Mouse (Mus musculus) cerebellum, adult 2 months (tissue): ENCODE measurements around the gene Dclk2. TPM values are rescaled to one million over a fixed set of nuclear protein-coding genes. Genes with fewer than 3 reads are reported as not detected.
A peak's percentile ranks its signal among the peaks of the same experiment; 100 is the strongest.

ENCODE experiments used
- DNase-seq, 2 experiments: peaks; one replicate each; pipeline ENCODE4 v3.0.0; 2021
- H3K27ac ChIP-seq: fragments of 200-500 bp; 2 replicates; pipeline ENCODE4 v1.5.1; 2012; ENCODE audit warnings: low read length, control low read depth, inconsistent platforms; ENCODE audit not compliant: insufficient read depth
- H3K27me3 ChIP-seq: fragments of 200-500 bp; 2 replicates; pipeline ENCODE4 v1.6.1; 2012; ENCODE audit warnings: inconsistent platforms, mild to moderate bottlenecking, low read length, moderate library complexity; ENCODE audit not compliant: control insufficient read depth, insufficient read depth
- H3K4me1 ChIP-seq: fragments of 200-500 bp; 2 replicates; pipeline ENCODE4 v1.6.1; 2011; ENCODE audit warnings: low read length; ENCODE audit not compliant: control insufficient read depth, insufficient read depth
- H3K4me3 ChIP-seq: fragments of 200-500 bp; replicated peaks from 2 replicates; pipeline ENCODE3; 2011; ENCODE audit warnings: mild to moderate bottlenecking, low read depth, low read length, control low read depth; ENCODE audit not compliant: insufficient read depth
- CTCF ChIP-seq: fragments of 200-500 bp; IDR thresholded peaks from 2 replicates; pipeline ENCODE4 v1.5.1; 2011; ENCODE audit warnings: low read depth, mild to moderate bottlenecking, control low read depth, low read length, moderate library complexity, borderline replicate concordance; ENCODE audit not compliant: insufficient read depth
- POLR2A ChIP-seq: fragments of 200-500 bp; IDR thresholded peaks from 2 replicates; pipeline ENCODE4 v1.6.1; 2011; ENCODE audit warnings: low read length, control low read depth, borderline replicate concordance; ENCODE audit not compliant: insufficient read depth
- WGBS: fragments of 180-500 bp; shearing (Covaris S2); methylation state at CpG from one replicate; pipeline ENCODE4 v1.1.7; 2018; 5-methylcytosine and 5-hydroxymethylcytosine counted together
- polyA plus RNA-seq: library from polyadenylated mRNA; depleted of rRNA; stranded (reverse); fragments of >200 nt; gene quantifications from 2 replicates; pipeline ENCODE4 v1.2.3, GENCODE M21; 2012

Dclk2 gene
- polyA plus RNA-seq, 1 experiment: 59.5 TPM

- Histone ChIP-seq H3K27ac (no peak overlapping the region), H3K4me3 (no peak overlapping the region), H3K4me1 (no peaks in the 10 kb centered on the region), H3K27me3 (no peaks in the 10 kb centered on the region)
- no peak for TF ChIP-seq POLR2A
- TF ChIP-seq CTCF: peak; percentile 60; the same call in 1 of the 2 replicates
- DNase-seq: peak; percentile 59 to 63
- WGBS: 77% methylated on average over 9 of the region's 9 CpGs
Observed at GRCm38 (mm10) chr3:86761095-86762035, 159.3 kb downstream of the Dclk2 start.

GRCm38 (mm10) chr3:86760474-86760873, 160.2 kb downstream of the Dclk2 start:
- no peak overlapping the region for H3K4me3 ChIP-seq
- H3K27me3 ChIP-seq: no peaks in the 10 kb centered on the region
- TF ChIP-seq CTCF (no peak), POLR2A (no peak)
- no peak for DNase-seq
- H3K27ac ChIP-seq: no peak overlapping the region
- WGBS: 92% methylated on average over 7 of the region's 7 CpGs
- no peaks in the 10 kb centered on the region for H3K4me1 ChIP-seq

GRCm38 (mm10) chr3:86759834-86760233, 160.8 kb downstream of the Dclk2 start:
- no peak for TF ChIP-seq CTCF
- TF ChIP-seq POLR2A: no peak
- Histone ChIP-seq H3K27me3 (no peaks in the 10 kb centered on the region), H3K4me3 (no peak overlapping the region), H3K4me1 (no peaks in the 10 kb centered on the region), H3K27ac (no peak overlapping the region)
- DNase-seq: no peak
- WGBS: 64% methylated on average over 8 of the region's 8 CpGs

- Histone ChIP-seq H3K4me3 (no peak overlapping the region), H3K27ac (no peak overlapping the region), H3K27me3 (no peaks in the 10 kb centered on the region), H3K4me1 (no peaks in the 10 kb centered on the region)
- 94% methylated on average over 1 of the region's 1 CpGs for WGBS
- TF ChIP-seq CTCF (no peak), POLR2A (no peak)
- no peak for DNase-seq
Observed at GRCm38 (mm10) chr3:86759383-86759782, 161.3 kb downstream of the Dclk2 start.

GRCm38 (mm10) chr3:86758727-86759126, 161.9 kb downstream of the Dclk2 start:
- 85% methylated on average over 6 of the region's 6 CpGs for WGBS
- DNase-seq: no peak
- no peaks in the 10 kb centered on the region for H3K27me3 ChIP-seq
- no peak overlapping the region for H3K27ac ChIP-seq
- no peak overlapping the region for H3K4me3 ChIP-seq
- no peak for TF ChIP-seq POLR2A
- no peak for TF ChIP-seq CTCF
- no peaks in the 10 kb centered on the region for H3K4me1 ChIP-seq

GRCm38 (mm10) chr3:86756548-86756947, 164.1 kb downstream of the Dclk2 start:
- Histone ChIP-seq H3K27me3 (no peaks in the 10 kb centered on the region), H3K4me1 (no peaks in the 10 kb centered on the region), H3K4me3 (no peak overlapping the region), H3K27ac (no peak overlapping the region)
- WGBS: 98% methylated on average over 1 of the region's 1 CpGs
- no peak for TF ChIP-seq POLR2A
- TF ChIP-seq CTCF: no peak
- no peak for DNase-seq

GRCm38 (mm10) chr3:86754595-86755557, 165.8 kb downstream of the Dclk2 start:
- no peak for DNase-seq
- TF ChIP-seq POLR2A: no peak
- no peak for TF ChIP-seq CTCF
- peak overlapping the region; percentile 30; the same call in 1 of the 2 replicates for H3K27ac ChIP-seq
- no peaks in the 10 kb centered on the region for H3K27me3 ChIP-seq
- 71% methylated on average over 14 of the region's 14 CpGs for WGBS
- no peak overlapping the region for H3K4me3 ChIP-seq
- no peaks in the 10 kb centered on the region for H3K4me1 ChIP-seq
